Mouse (Mus musculus) E14TG2a.4 (cell line): ENCODE measurements around the gene Pla2g4e.

ENCODE experiments used
- H3K27me3 ChIP-seq: 2 replicates; pipeline ENCODE4 v1.6.1; 2014; ENCODE audit warnings: low read length, control low read depth; ENCODE audit not compliant: insufficient read depth
- H3K36me3 ChIP-seq: 2 replicates; pipeline ENCODE4 v1.6.1; 2014; ENCODE audit warnings: low read length, control low read depth; ENCODE audit not compliant: insufficient read depth
- H3K4me1 ChIP-seq: replicated peaks from 2 replicates; pipeline ENCODE4 v1.6.1; 2014; ENCODE audit warnings: low read depth, low read length, control low read depth
- H3K4me3 ChIP-seq: replicated peaks from 2 replicates; pipeline ENCODE4 v1.5.1; 2014; ENCODE audit warnings: mild to moderate bottlenecking, low read length
- H3K9me3 ChIP-seq: 2 replicates; pipeline ENCODE4 v1.6.1; 2014; ENCODE audit warnings: low read length, control low read depth
- CTCF ChIP-seq: conservative IDR thresholded peaks from 2 replicates; pipeline ENCODE4 v1.5.1; 2014; ENCODE audit warnings: low read length
- NANOG ChIP-seq: IDR thresholded peaks from 2 replicates; pipeline ENCODE4 v1.6.1; 2014; ENCODE audit warnings: borderline replicate concordance, low read length, mixed read lengths
- POU5F1 ChIP-seq: IDR thresholded peaks from 2 replicates; pipeline ENCODE4 v1.6.1; 2014; ENCODE audit warnings: low read length, borderline replicate concordance

Gene Pla2g4e

GRCm38 (mm10) chr2:120281221-120281620 is 36.1 kb upstream of the Pla2g4e start:
- H3K4me1 ChIP-seq = peaks cover 7% of the 10 kb centered on the region; the same call in 1 of the 2 replicates
- H3K9me3 ChIP-seq = no peaks in the 10 kb centered on the region
- no peaks in the 10 kb centered on the region for H3K36me3 ChIP-seq
- TF ChIP-seq CTCF (0 out of 2 replicates have a peak, but pooled peaks have one; percentile 21), POU5F1 (no peak)
- peaks cover 12% of the 10 kb centered on the region for H3K27me3 ChIP-seq
- no peak overlapping the region for H3K4me3 ChIP-seq

DNA sequence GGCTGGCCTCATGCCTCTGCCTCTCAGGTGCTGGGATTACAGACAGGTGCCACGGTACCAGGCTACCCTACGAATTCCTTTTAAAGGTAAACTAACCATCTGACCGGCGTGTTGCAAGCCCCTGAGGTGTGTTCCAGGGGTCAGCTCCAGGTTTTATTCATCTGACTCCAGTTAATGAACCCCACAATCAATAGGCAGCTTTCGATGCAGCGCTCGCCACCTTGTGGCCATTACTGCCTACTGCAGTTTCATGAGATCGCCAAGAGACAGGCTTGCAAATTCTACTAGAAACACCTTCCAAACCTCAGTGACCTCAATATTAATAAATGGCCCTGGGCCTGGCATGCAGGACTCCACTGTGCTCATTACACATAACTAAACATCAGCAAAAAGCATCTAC is 34.8 kb upstream of the Pla2g4e start:
- Histone ChIP-seq H3K4me3 (no peak overlapping the region), H3K9me3 (no peaks in the 10 kb centered on the region), H3K4me1 (peaks cover 7% of the 10 kb centered on the region; the same call in 1 of the 2 replicates), H3K27me3 (peaks cover 15% of the 10 kb centered on the region), H3K36me3 (no peaks in the 10 kb centered on the region)
- peak; percentile 86 for TF ChIP-seq CTCF
- no peak for TF ChIP-seq NANOG

DNA sequence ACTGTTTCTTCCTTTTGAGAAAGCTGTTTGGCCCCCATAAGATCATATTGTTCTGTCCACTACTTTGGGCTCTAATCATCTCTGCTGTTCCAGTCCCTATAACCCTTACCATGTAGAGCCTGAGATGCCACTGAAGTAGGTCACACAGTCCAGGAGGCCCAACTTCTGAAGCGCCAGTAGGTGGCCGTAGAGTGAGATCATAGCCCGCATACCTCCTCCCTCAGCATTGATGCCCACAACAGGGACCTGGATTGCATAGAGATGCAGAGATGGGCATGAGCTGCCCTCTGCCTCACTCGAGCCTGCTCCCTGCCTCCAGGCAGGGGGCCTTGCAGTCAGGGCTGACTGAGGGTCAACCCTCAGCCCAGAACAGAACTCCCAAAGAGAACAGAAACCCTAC is 31.8 kb upstream of the Pla2g4e start:
- Histone ChIP-seq H3K36me3 (no peaks in the 10 kb centered on the region), H3K4me3 (no peak overlapping the region), H3K27me3 (peaks cover 17% of the 10 kb centered on the region), H3K4me1 (peaks cover 7% of the 10 kb centered on the region; the same call in 1 of the 2 replicates), H3K9me3 (no peaks in the 10 kb centered on the region)
- TF ChIP-seq POU5F1 = no peak
- no peak for TF ChIP-seq CTCF

DNA sequence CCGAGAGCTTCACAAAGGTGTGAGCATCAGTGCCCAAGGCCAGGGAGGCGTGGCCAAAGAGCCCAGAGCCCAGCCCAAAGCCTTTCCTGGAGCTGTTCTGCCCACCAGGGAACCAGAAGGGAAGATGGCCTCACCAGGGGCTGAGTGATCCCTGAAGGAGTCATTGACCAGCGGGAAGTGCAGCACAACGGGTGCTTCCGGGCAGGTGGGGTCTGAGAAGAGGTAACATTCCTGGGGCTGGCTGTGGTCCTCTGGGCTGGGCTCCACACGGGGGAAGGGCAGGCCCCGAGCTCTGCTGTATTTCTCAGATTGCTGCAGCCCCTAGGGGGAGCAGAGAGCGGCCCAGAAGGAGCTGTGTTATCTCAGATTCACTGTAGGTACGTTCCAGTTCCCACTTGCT is 23.5 kb upstream of the Pla2g4e start:
- Histone ChIP-seq H3K27me3 (peaks cover 30% of the 10 kb centered on the region), H3K36me3 (no peaks in the 10 kb centered on the region), H3K9me3 (no peaks in the 10 kb centered on the region), H3K4me3 (peak overlapping the region; percentile 57), H3K4me1 (peaks cover 20% of the 10 kb centered on the region)
- TF ChIP-seq POU5F1 = no peak
- TF ChIP-seq CTCF = peak; percentile 16; the same call in 1 of the 2 replicates
- peak; percentile 81 for TF ChIP-seq NANOG

DNA sequence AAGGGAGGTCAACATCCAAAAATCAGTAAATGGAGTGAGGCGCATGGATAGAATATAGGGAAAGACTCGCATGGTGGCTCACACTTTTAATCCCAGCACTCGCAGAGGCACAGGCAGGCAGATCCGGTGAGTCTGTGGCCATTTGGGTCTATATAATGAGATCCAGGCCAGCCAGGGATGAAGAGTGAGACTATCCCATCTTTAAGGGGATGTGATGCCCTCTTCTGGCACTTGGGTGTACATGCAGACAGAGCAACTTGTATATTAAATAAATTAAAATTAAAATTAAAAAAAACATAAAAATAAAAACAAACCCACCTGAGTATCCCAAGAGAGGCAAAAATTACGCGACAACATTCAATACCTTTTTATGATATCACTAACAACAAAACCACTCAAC is 20.4 kb upstream of the Pla2g4e start:
- Histone ChIP-seq H3K4me1 (peaks cover 36% of the 10 kb centered on the region), H3K4me3 (no peak overlapping the region), H3K36me3 (no peaks in the 10 kb centered on the region), H3K27me3 (peaks cover 27% of the 10 kb centered on the region), H3K9me3 (no peaks in the 10 kb centered on the region)
- peak; percentile 35 for TF ChIP-seq CTCF
- no peak for TF ChIP-seq POU5F1

DNA sequence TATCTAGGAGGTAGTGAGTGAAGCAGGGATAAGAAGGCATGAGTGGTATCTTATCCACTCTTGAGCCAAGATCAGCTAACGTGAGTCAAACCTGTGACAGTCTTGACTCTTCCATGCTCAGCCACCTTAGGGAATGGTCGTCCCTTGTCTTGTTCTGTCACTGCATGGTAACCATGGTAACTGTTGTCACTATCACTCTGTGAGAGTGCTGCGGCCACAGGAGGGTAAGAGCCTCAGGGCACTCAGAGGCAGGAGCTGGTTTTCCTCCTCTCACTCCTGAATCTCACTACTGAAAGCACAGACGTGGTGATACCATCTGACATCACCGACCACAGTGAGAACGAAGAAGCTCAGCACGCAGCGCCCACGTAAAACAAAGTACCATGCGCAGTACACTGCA is 19.7 kb upstream of the Pla2g4e start:
- no peaks in the 10 kb centered on the region for H3K9me3 ChIP-seq
- TF ChIP-seq CTCF (no peak), NANOG (no peak), POU5F1 (no peak)
- peaks cover 21% of the 10 kb centered on the region for H3K27me3 ChIP-seq
- no peak overlapping the region for H3K4me3 ChIP-seq
- no peaks in the 10 kb centered on the region for H3K36me3 ChIP-seq
- peaks cover 43% of the 10 kb centered on the region for H3K4me1 ChIP-seq

- peaks cover 12% of the 10 kb centered on the region for H3K27me3 ChIP-seq
- H3K4me1 ChIP-seq = peaks cover 27% of the 10 kb centered on the region
- no peaks in the 10 kb centered on the region for H3K36me3 ChIP-seq
- no peak for TF ChIP-seq POU5F1
- no peak for TF ChIP-seq NANOG
- TF ChIP-seq CTCF = no peak
- no peak overlapping the region for H3K4me3 ChIP-seq
- H3K9me3 ChIP-seq = no peaks in the 10 kb centered on the region
These were observed 17.7 kb upstream of the Pla2g4e start for GRCm38 (mm10) chr2:120262876-120263275.

- Histone ChIP-seq H3K36me3 (no peaks in the 10 kb centered on the region), H3K4me3 (no peak overlapping the region), H3K9me3 (peaks cover 6% of the 10 kb centered on the region), H3K27me3 (peaks cover 3% of the 10 kb centered on the region; the same call in 1 of the 2 replicates), H3K4me1 (peaks cover 26% of the 10 kb centered on the region)
- TF ChIP-seq NANOG (no peak), CTCF (no peak), POU5F1 (no peak)
These were observed 16.2 kb upstream of the Pla2g4e start for GRCm38 (mm10) chr2:120261346-120261745.

GRCm38 (mm10) chr2:120256259-120256658 is 11.1 kb upstream of the Pla2g4e start:
- Histone ChIP-seq H3K4me3 (no peak overlapping the region), H3K36me3 (no peaks in the 10 kb centered on the region), H3K9me3 (peaks cover 11% of the 10 kb centered on the region), H3K27me3 (no peaks in the 10 kb centered on the region), H3K4me1 (peaks cover 22% of the 10 kb centered on the region)
- TF ChIP-seq CTCF = no peak
- TF ChIP-seq NANOG = no peak
- TF ChIP-seq POU5F1 = no peak
